Comparison of ENCODE assay signal across 25 mouse cellular contexts in genomic region chr4:83031591-83031990, GRCm38 (mm10). TPM values are rescaled to one million over a fixed set of nuclear protein-coding genes. Genes with fewer than 3 reads are reported as not detected.
"Had no signal": no experiment of that assay in that cellular context is flagged by ENCODE, and none has a peak within 500 bp of the region (broad histone marks: within the 10 kb centered on the region; RNA-seq: fewer than 3 reads in every experiment).

No protein-coding gene starts in this region.

- H3K36me3 ChIP-seq: hindbrain, embryonic 12.5 days; intestine, embryonic 15.5 days; limb, embryonic 12.5 days; liver, embryonic 13.5 days; liver, embryonic 15.5 days had no signal

- H3K27me3 ChIP-seq: heart, embryonic 12.5 days; hindbrain, embryonic 12.5 days; intestine, embryonic 15.5 days; limb, embryonic 12.5 days; liver, embryonic 13.5 days; liver, embryonic 15.5 days had no signal

- DNase-seq: gastrocnemius, postnatal 14 days; gastrocnemius, postnatal 36 days; heart, adult 18-20 months; heart, postnatal 10 days; kidney, adult 18-20 months; kidney, adult 8-10 months; kidney, postnatal 14 days; kidney, postnatal 36 days; layer of hippocampus, adult 9-11 months; layer of hippocampus, postnatal 36 days; liver; liver, embryonic 13.5 days had no signal

- H3K4me1 ChIP-seq: intestine, embryonic 15.5 days; liver, embryonic 13.5 days; liver, embryonic 15.5 days had no signal

- H3K4me3 ChIP-seq: heart, embryonic 10.5 days; heart, embryonic 12.5 days; hindbrain, embryonic 12.5 days; intestine, embryonic 15.5 days; limb, embryonic 12.5 days; liver, embryonic 13.5 days; liver, embryonic 15.5 days had no signal

- H3K27ac ChIP-seq: heart, embryonic 10.5 days; hindbrain, embryonic 12.5 days; hindbrain, embryonic 14.5 days; intestine, embryonic 15.5 days; kidney, postnatal 0 days; limb, embryonic 12.5 days; liver, embryonic 13.5 days; liver, embryonic 15.5 days had no signal

- H3K4me2 ChIP-seq: heart, embryonic 12.5 days; hindbrain, embryonic 12.5 days; hindbrain, embryonic 14.5 days; intestine, embryonic 15.5 days; limb, embryonic 12.5 days; liver, embryonic 11.5 days; liver, embryonic 13.5 days; liver, embryonic 15.5 days had no signal

- H3K9ac ChIP-seq: heart, embryonic 12.5 days; hindbrain, embryonic 12.5 days; hindbrain, embryonic 14.5 days; intestine, embryonic 15.5 days; limb, embryonic 12.5 days; liver, embryonic 13.5 days; liver, embryonic 15.5 days had no signal

- H3K9me3 ChIP-seq: heart, embryonic 10.5 days; heart, embryonic 12.5 days; hindbrain, embryonic 12.5 days; intestine, embryonic 15.5 days; limb, embryonic 12.5 days; liver, embryonic 13.5 days; liver, embryonic 15.5 days had no signal

- ATAC-seq: hindbrain, embryonic 16.5 days; inflammation-experienced regulatory T-cells, adult 6 months; intestine, embryonic 15.5 days; intestine, postnatal 0 days had no signal

RNA-seq across cellular contexts. Expression of gene Frem1, which starts 20.5 kb away (rescaled TPM):
- total RNA-seq: hematopoietic stem cell, adult 5-6 weeks had no signal
- polyA plus RNA-seq: inflammation-experienced regulatory T-cells, adult 6 months had no signal
